Mouse (Mus musculus) limb, embryonic 15.5 days (tissue): ENCODE measurements around the gene Taok1. TPM values are rescaled to one million over a fixed set of nuclear protein-coding genes. Genes with fewer than 3 reads are reported as not detected.

Experiments
- ATAC-seq: fragments of 200-750 bp; cut with Nextera tagmentation; 2 replicates; pipeline ENCODE4 v1.8.0; 2017; ENCODE audit warnings: low read depth, moderate TSS enrichment; ENCODE audit not compliant: insufficient number of reproducible peaks, low FRiP score, low TSS enrichment
- H3K27ac ChIP-seq: fragments of 300-500 bp; sonication (generic); 2 replicates; pipeline ENCODE4 v1.5.1; 2015; ENCODE audit warnings: moderate library complexity, mild to moderate bottlenecking, inconsistent platforms
- H3K27me3 ChIP-seq: fragments of 300-500 bp; sonication (generic); 2 replicates; pipeline ENCODE4 v1.6.1; 2015; ENCODE audit warnings: inconsistent platforms
- H3K36me3 ChIP-seq: fragments of 300-500 bp; sonication (generic); 2 replicates; pipeline ENCODE4 v1.6.1; 2015; ENCODE audit warnings: inconsistent platforms
- H3K4me1 ChIP-seq: fragments of 300-500 bp; sonication (generic); 2 replicates; pipeline ENCODE4 v1.6.1; 2015; ENCODE audit warnings: inconsistent platforms
- H3K4me2 ChIP-seq: fragments of 300-500 bp; sonication (generic); 2 replicates; pipeline ENCODE4 v1.6.1; 2015; ENCODE audit warnings: mild to moderate bottlenecking, inconsistent platforms
- H3K4me3 ChIP-seq: fragments of 300-500 bp; sonication (generic); 2 replicates; pipeline ENCODE4 v1.5.1; 2015; ENCODE audit warnings: mild to moderate bottlenecking, inconsistent platforms
- H3K9ac ChIP-seq: fragments of 300-500 bp; sonication (generic); 2 replicates; pipeline ENCODE4 v1.6.1; 2015; ENCODE audit warnings: inconsistent platforms
- H3K9me3 ChIP-seq: fragments of 300-500 bp; sonication (generic); 2 replicates; pipeline ENCODE4 v1.6.1; 2016; ENCODE audit warnings: inconsistent platforms
- WGBS: fragments of 180-500 bp; shearing (Covaris S2); methylation state at CpG from one replicate; pipeline ENCODE4 v1.1.7; 2015; 5-methylcytosine and 5-hydroxymethylcytosine counted together
- polyA plus RNA-seq: library from polyadenylated mRNA; unstranded; fragments of >200 nt; fragmentation: Nextera tagmentation; extraction: Ambion mirVana; gene quantifications from 2 replicates; pipeline ENCODE4 v1.2.1, GENCODE M21; 2015

Gene Taok1
- polyA plus RNA-seq, 1 experiment from 2014 or later = 13.3 TPM

- Histone ChIP-seq H3K27ac (0 out of 2 replicates have a peak overlapping the region, but pooled peaks have one; percentile 0), H3K9ac (no peak overlapping the region), H3K4me2 (no peak overlapping the region), H3K9me3 (no peaks in the 10 kb centered on the region), H3K36me3 (peaks cover 77% of the 10 kb centered on the region), H3K27me3 (no peaks in the 10 kb centered on the region), H3K4me1 (peaks cover 52% of the 10 kb centered on the region), H3K4me3 (no peak overlapping the region)
- 92% methylated on average over 19 of the region's 19 CpGs for WGBS
- no peak for ATAC-seq
Observed at GRCm38 (mm10) chr11:77504377-77504776, 103.2 kb downstream of the Taok1 start.

- Histone ChIP-seq H3K27me3 (no peaks in the 10 kb centered on the region), H3K9ac (no peak overlapping the region), H3K4me2 (no peak overlapping the region), H3K4me1 (peaks cover 46% of the 10 kb centered on the region), H3K4me3 (no peak overlapping the region), H3K36me3 (peaks cover 75% of the 10 kb centered on the region), H3K9me3 (no peaks in the 10 kb centered on the region), H3K27ac (0 out of 2 replicates have a peak overlapping the region, but pooled peaks have one; percentile 0)
- no peak for ATAC-seq
- 57% methylated on average over 3 of the region's 3 CpGs for WGBS
Observed at GRCm38 (mm10) chr11:77503511-77503910, 104.1 kb downstream of the Taok1 start.

GRCm38 (mm10) chr11:77502481-77502880 lies 105.1 kb downstream of the Taok1 start:
- WGBS = 78% methylated on average over 6 of the region's 6 CpGs
- ATAC-seq = no peak
- Histone ChIP-seq H3K4me3 (no peak overlapping the region), H3K9me3 (no peaks in the 10 kb centered on the region), H3K27me3 (no peaks in the 10 kb centered on the region), H3K4me2 (no peak overlapping the region), H3K9ac (no peak overlapping the region), H3K36me3 (peaks cover 73% of the 10 kb centered on the region), H3K27ac (no peak overlapping the region), H3K4me1 (peaks cover 47% of the 10 kb centered on the region)

- 88% methylated on average over 4 of the region's 4 CpGs for WGBS
- no peak overlapping the region for H3K4me2 ChIP-seq
- H3K9ac ChIP-seq = no peak overlapping the region
- H3K4me3 ChIP-seq = no peak overlapping the region
- H3K9me3 ChIP-seq = no peaks in the 10 kb centered on the region
- H3K27ac ChIP-seq = no peak overlapping the region
- no peak for ATAC-seq
- no peaks in the 10 kb centered on the region for H3K27me3 ChIP-seq
- H3K4me1 ChIP-seq = peaks cover 47% of the 10 kb centered on the region
- peaks cover 68% of the 10 kb centered on the region for H3K36me3 ChIP-seq
Observed at GRCm38 (mm10) chr11:77501971-77502370, 105.6 kb downstream of the Taok1 start.

- no peak overlapping the region for H3K9ac ChIP-seq
- H3K4me3 ChIP-seq = no peak overlapping the region
- ATAC-seq = no peak
- no peaks in the 10 kb centered on the region for H3K27me3 ChIP-seq
- H3K4me1 ChIP-seq = peaks cover 44% of the 10 kb centered on the region
- 18% methylated on average over 5 of the region's 5 CpGs for WGBS
- H3K9me3 ChIP-seq = no peaks in the 10 kb centered on the region
- peaks cover 62% of the 10 kb centered on the region for H3K36me3 ChIP-seq
- no peak overlapping the region for H3K4me2 ChIP-seq
- no peak overlapping the region for H3K27ac ChIP-seq
Observed at GRCm38 (mm10) chr11:77501392-77501791, 106.2 kb downstream of the Taok1 start.

- Histone ChIP-seq H3K9ac (no peak overlapping the region), H3K4me3 (no peak overlapping the region), H3K9me3 (no peaks in the 10 kb centered on the region), H3K4me2 (no peak overlapping the region), H3K36me3 (peaks cover 54% of the 10 kb centered on the region), H3K27me3 (no peaks in the 10 kb centered on the region), H3K27ac (no peak overlapping the region), H3K4me1 (peaks cover 51% of the 10 kb centered on the region)
- 75% methylated on average over 17 of the region's 17 CpGs for WGBS
- ATAC-seq = no peak
Observed at GRCm38 (mm10) chr11:77500361-77501325, 107.0 kb downstream of the Taok1 start.

- no peak overlapping the region for H3K27ac ChIP-seq
Observed at GRCm38 (mm10) chr11:77499354-77499753, 108.3 kb downstream of the Taok1 start.

GRCm38 (mm10) chr11:77498261-77499139 lies 109.1 kb downstream of the Taok1 start:
- Histone ChIP-seq H3K9ac (no peak overlapping the region), H3K4me3 (no peak overlapping the region), H3K36me3 (peaks cover 34% of the 10 kb centered on the region), H3K27me3 (no peaks in the 10 kb centered on the region), H3K9me3 (no peaks in the 10 kb centered on the region), H3K4me1 (peaks cover 72% of the 10 kb centered on the region), H3K4me2 (no peak overlapping the region), H3K27ac (peak overlapping the region; percentile 43; the same call in 1 of the 2 replicates)
- WGBS = 76% methylated on average over 12 of the region's 12 CpGs
- no peak for ATAC-seq

More at GRCm38 (mm10) chr11:77499354-77499753, 108.3 kb downstream of the Taok1 start:
- no peak for ATAC-seq
- Histone ChIP-seq H3K4me2 (no peak overlapping the region), H3K9me3 (no peaks in the 10 kb centered on the region), H3K4me1 (peaks cover 64% of the 10 kb centered on the region), H3K4me3 (no peak overlapping the region), H3K9ac (no peak overlapping the region), H3K27me3 (no peaks in the 10 kb centered on the region), H3K36me3 (peaks cover 42% of the 10 kb centered on the region)
- WGBS = 82% methylated on average over 7 of the region's 7 CpGs

- Histone ChIP-seq H3K27ac (peak overlapping the region; percentile 43; the same call in 1 of the 2 replicates), H3K36me3 (peaks cover 27% of the 10 kb centered on the region), H3K4me3 (no peak overlapping the region), H3K9ac (no peak overlapping the region), H3K4me1 (peaks cover 67% of the 10 kb centered on the region), H3K9me3 (no peaks in the 10 kb centered on the region), H3K4me2 (no peak overlapping the region), H3K27me3 (no peaks in the 10 kb centered on the region)
- WGBS = 73% methylated on average over 4 of the region's 4 CpGs
- no peak for ATAC-seq
Observed at GRCm38 (mm10) chr11:77497851-77498250, 109.8 kb downstream of the Taok1 start.

- no peak overlapping the region for H3K4me2 ChIP-seq
- H3K9me3 ChIP-seq = no peaks in the 10 kb centered on the region
- H3K4me3 ChIP-seq = no peak overlapping the region
- peaks cover 22% of the 10 kb centered on the region for H3K36me3 ChIP-seq
- no peak overlapping the region for H3K9ac ChIP-seq
- no peaks in the 10 kb centered on the region for H3K27me3 ChIP-seq
- peak overlapping the region; percentile 65 for H3K27ac ChIP-seq
- WGBS = 36% methylated on average over 6 of the region's 6 CpGs
- H3K4me1 ChIP-seq = peaks cover 67% of the 10 kb centered on the region
- ATAC-seq = no peak
Observed at GRCm38 (mm10) chr11:77497341-77497756, 110.3 kb downstream of the Taok1 start.

GRCm38 (mm10) chr11:77495507-77495906 lies 112.1 kb downstream of the Taok1 start:
- Histone ChIP-seq H3K36me3 (peaks cover 14% of the 10 kb centered on the region), H3K4me2 (no peak overlapping the region), H3K4me3 (no peak overlapping the region), H3K9me3 (no peaks in the 10 kb centered on the region), H3K9ac (no peak overlapping the region; the same call in 1 of the 2 replicates), H3K27me3 (no peaks in the 10 kb centered on the region), H3K4me1 (peaks cover 77% of the 10 kb centered on the region), H3K27ac (no peak overlapping the region)
- no peak for ATAC-seq
